Mouse (Mus musculus): ENCODE data around the gene Tmprss11c. TPM values are rescaled to one million over a fixed set of nuclear protein-coding genes. Genes with fewer than 3 reads are reported as not detected.

The Tmprss11c gene
- polyA plus RNA-seq, 1 experiment from 2014 or later = not detected

- H3K9me3 ChIP-seq (replicated peaks) = no peaks in the 10 kb centered on the region
- 44% methylated on average over 15 of the region's 15 CpGs for WGBS (ENCODE audit: insufficient replicate concordance)
- no peaks in the 10 kb centered on the region for H3K27me3 ChIP-seq
- no peak overlapping the region for H3K27ac ChIP-seq (replicated peaks)
- H3K4me2 ChIP-seq = no peak overlapping the region
- H3K4me3 ChIP-seq (replicated peaks) = no peak overlapping the region
- no peaks in the 10 kb centered on the region for H3K36me3 ChIP-seq (replicated peaks)
- H3K9ac ChIP-seq = no peak overlapping the region
- ATAC-seq (ENCODE audit: insufficient read depth) = no peak
- no peaks in the 10 kb centered on the region for H3K4me1 ChIP-seq (replicated peaks)
Measured at GRCm38 (mm10) chr5:86190290-86190689, 98.8 kb downstream of the Tmprss11c start.

- Histone ChIP-seq H3K9me3 (replicated peaks) (no peaks in the 10 kb centered on the region), H3K36me3 (replicated peaks) (no peaks in the 10 kb centered on the region), H3K4me2 (no peak overlapping the region), H3K4me3 (replicated peaks) (no peak overlapping the region), H3K4me1 (replicated peaks) (no peaks in the 10 kb centered on the region), H3K9ac (no peak overlapping the region), H3K27me3 (no peaks in the 10 kb centered on the region), H3K27ac (replicated peaks) (no peak overlapping the region)
- 52% methylated on average over 6 of the region's 6 CpGs for WGBS (ENCODE audit: insufficient replicate concordance)
- ATAC-seq (ENCODE audit: insufficient read depth) = no peak
Measured at GRCm38 (mm10) chr5:86187441-86187840, 101.7 kb downstream of the Tmprss11c start.

Other genes starting within 250 kb of the Tmprss11c start
- 12.9 and 14.6 TPM in 2 replicates for gene Cenpc1, start 223.7 kb downstream of the Tmprss11c start, polyA plus RNA-seq (2015; fragmentation: Nextera tagmentation; extraction: Ambion mirVana)
- 2.8 and 3.1 TPM in 2 replicates for gene Stap1, start 217.6 kb downstream of the Tmprss11c start, polyA plus RNA-seq (2015; fragmentation: Nextera tagmentation; extraction: Ambion mirVana)
- gene Uba6, start 116.5 kb downstream of the Tmprss11c start, polyA plus RNA-seq (2015; fragmentation: Nextera tagmentation; extraction: Ambion mirVana) = 3.1 and 3.2 TPM in 2 replicates
- not detected in 2 replicates for gene Gnrhr, start 91.4 kb downstream of the Tmprss11c start, polyA plus RNA-seq (2015; fragmentation: Nextera tagmentation; extraction: Ambion mirVana)
- not detected in 2 replicates for gene Tmprss11d, start 84.1 kb upstream of the Tmprss11c start, polyA plus RNA-seq (2015; fragmentation: Nextera tagmentation; extraction: Ambion mirVana)
- gene Tmprss11a, start 179.7 kb upstream of the Tmprss11c start, polyA plus RNA-seq (2015; fragmentation: Nextera tagmentation; extraction: Ambion mirVana) = not detected in 2 replicates
- not detected in 2 replicates for gene Tmprss11g, start 229.3 kb upstream of the Tmprss11c start, polyA plus RNA-seq (2015; fragmentation: Nextera tagmentation; extraction: Ambion mirVana)